Mouse (Mus musculus) mammary gland, adult 2 months (tissue): ENCODE results near the gene Otx2. TPM values are rescaled to one million over a fixed set of nuclear protein-coding genes. Genes with fewer than 3 reads are reported as not detected.

Source experiments
- polyA plus RNA-seq: library from polyadenylated mRNA; depleted of rRNA; stranded (reverse); fragments of >200 nt; gene quantifications from 2 replicates; pipeline ENCODE4 v1.2.3, GENCODE M21; 2012; ENCODE audit warnings: low replicate concordance; rRNA removed

The Otx2 gene
- not detected in 2 replicates for polyA plus RNA-seq

GRCm38 (mm10) chr14:48673541-48673940 is at the start of gene Otx2:
TSS of gene Otx2 (minus strand) at chr14:48673819.

Other genes with a start within 250 kb of the Otx2 start
- 13.7 and 27.5 TPM in 2 replicates for gene Tmem260, start 227.7 kb downstream of the Otx2 start, polyA plus RNA-seq